Mouse (Mus musculus): ENCODE results near the gene Sel1l.

Sel1l gene

DNA sequence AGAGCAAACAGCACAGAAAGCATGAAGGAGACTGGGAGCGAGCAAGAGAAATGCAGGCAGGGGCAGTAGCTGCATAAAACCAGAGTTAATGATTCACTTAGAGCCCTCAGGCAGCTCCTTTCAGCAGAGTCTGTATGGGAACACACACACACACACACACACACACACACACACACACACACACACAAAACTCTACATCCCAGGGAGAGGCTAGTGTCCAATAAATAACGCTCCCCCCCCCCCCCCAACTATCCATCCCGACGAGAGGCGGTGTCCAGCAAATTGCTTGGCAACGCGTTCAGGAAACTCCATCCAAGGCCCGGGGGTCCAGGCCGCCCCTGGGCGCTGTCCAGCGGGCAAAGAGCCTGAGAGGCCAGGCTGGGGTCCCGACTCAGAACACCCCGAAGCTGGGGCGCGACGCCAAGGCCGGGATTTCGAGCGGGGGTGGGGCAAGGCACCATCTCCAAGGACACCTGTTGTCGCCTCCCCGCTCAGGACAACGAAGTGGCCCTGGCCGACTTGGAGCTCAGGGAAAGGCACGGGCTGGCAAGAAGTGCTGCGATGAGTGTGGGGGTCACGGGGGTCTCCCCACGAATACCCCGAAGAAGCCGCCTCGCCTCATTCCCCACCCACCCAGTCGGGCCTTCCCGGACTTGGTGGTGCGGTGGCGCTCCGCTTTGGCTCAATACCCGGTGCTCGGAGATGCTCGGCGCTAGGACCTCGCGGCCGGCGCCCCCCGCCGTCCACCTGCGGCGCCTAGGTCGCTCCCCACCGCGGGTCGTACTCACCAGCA is 70.5 kb downstream of the Sel1l start:
- no peak for DNase-seq (ENCODE audit: low spot score)

DNA sequence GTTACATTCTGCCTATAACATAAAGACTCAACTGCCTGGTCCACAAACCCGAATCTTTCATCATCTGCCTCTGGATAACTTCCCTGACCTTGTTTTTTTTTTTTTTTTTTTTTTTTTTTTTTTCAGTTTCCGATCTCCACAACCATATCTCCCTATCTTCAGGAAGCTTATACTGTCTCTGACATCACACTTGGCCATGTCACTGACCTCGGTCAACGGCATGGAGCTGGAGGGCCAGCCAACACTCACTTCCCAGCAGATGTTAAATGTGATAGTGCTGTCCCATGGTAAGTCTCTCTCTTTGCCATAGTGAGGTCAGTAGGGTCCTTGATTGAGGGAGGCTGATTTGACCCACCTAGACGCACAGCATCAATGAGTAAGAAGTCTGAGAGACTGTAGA is 72.6 kb downstream of the Sel1l start:
- no peak for DNase-seq (ENCODE audit: low spot score)

- DNase-seq (ENCODE audit: low spot score): no peak
Observed at GRCm38 (mm10) chr12:91774811-91775284, 74.1 kb downstream of the Sel1l start.

DNA sequence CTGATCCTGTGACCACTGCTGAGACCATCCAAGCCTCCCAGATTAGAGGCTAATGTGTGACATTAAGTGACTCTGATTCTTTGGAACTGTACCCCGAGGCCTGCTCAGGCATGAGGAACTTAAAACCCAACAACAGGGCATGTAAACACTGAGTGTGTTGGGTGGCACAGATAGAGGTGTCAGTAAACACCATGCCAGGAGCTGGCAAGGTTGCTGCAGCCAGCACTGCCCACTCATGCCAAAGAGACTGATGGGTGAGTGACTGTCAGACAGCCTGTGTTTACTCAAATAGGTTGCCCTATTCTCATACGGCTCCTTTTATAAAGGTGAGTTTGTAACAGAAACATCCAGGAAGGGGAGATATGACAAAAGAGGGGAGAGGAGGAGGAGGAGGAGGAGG is 80.1 kb downstream of the Sel1l start:
- DNase-seq (ENCODE audit: low spot score): no peak

DNA sequence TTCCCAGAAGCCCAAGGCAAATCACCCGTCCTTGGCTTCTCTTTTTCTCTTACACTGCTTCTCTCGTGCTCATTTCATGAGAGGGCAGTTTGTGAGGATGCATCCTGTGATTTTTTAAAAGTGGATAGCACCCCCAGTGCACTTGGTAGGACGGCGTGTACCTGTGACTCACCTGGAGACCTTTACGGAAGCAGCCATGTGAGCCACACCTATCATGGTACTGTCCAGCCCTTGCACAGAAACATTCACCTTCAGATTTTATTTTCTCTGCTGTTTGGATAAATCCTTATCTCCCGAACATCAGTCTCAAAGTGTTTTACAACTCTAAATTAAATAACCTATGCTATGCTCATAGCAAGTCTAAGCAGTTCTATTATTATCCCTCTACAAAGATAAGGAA is 80.8 kb downstream of the Sel1l start:
- DNase-seq (ENCODE audit: low spot score): no peak

GRCm38 (mm10) chr12:91766338-91767107 is 82.4 kb downstream of the Sel1l start:
- peak; percentile 25 for DNase-seq (ENCODE audit: low spot score)

DNA sequence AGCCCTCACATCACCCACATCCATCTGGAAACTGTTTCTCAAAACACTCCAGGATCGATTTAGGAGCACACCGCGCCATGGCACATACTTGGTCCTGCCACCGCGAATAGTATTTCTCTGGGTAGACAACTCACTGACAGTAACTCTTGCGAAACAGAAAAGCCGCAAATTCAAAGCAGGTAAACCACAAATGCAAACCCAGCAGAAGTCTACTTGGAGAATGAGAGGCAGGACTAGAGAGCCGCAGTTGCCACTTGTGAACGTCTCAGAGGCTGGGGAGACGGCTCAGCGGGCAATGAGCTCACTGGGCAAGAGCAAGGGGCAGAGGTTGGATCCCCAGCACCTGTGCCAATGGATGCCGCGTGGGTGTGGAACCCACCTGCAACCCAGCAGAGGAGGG is 83.5 kb downstream of the Sel1l start:
- DNase-seq (ENCODE audit: low spot score): peak; percentile 23

DNA sequence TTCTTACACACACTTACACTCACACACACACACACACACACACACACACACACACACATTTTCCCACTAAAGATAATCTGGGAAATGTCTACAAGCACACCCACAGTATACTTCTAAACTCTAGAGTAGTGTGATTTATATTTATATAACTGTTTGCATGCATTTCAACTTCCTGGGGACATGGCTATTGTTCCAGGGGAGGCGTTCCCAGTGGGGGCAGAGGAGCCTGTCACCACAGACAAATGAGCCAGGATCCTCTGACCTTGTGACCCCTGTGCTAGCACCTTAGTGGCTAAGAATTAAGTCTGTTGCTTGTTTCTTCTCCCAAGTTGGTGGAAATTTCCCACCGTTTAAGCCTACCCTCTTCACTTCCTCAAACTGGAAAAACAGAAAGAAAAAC is 83.9 kb downstream of the Sel1l start:
- no peak for DNase-seq (ENCODE audit: low spot score)

GRCm38 (mm10) chr12:91764471-91764870 is 84.5 kb downstream of the Sel1l start:
- no peak for DNase-seq (ENCODE audit: low spot score)

GRCm38 (mm10) chr12:91759836-91760235 is 89.1 kb downstream of the Sel1l start:
- DNase-seq (ENCODE audit: low spot score): no peak

- no peak for DNase-seq (ENCODE audit: low spot score)
Observed at GRCm38 (mm10) chr12:91757854-91758562, 90.9 kb downstream of the Sel1l start.

DNA sequence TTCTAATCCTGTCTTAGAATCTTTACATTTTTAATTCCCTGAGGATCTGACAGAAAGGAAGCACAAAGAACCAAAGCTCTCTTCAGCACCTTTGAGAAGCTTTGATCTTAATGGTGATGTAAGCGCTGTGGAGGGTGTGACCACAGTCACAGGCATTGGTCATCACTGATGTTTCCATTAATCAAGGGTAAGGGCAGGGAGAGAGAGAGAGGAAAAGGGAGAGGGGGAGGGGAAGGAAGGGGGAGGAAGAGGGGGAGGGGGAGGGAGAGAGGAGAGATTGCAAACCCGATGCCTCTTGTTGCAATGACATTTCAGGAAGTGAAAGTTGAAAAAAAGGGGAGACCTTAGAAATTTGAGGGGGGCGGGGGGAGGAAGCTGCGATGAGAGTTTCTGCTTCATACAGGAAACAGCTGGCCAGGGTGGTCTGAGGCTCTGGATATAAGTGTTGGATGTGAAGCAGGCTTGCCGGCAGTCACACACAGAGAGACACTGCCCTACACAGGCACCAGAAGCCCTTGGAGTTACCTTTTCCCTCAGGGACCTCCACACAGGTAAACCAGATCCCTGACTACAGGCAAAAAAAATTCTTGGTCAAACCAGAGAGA is 92.3 kb downstream of the Sel1l start:
- DNase-seq (ENCODE audit: low spot score): no peak
